ENCODE assay signal across 8 mouse cellular contexts in the genomic region with DNA sequence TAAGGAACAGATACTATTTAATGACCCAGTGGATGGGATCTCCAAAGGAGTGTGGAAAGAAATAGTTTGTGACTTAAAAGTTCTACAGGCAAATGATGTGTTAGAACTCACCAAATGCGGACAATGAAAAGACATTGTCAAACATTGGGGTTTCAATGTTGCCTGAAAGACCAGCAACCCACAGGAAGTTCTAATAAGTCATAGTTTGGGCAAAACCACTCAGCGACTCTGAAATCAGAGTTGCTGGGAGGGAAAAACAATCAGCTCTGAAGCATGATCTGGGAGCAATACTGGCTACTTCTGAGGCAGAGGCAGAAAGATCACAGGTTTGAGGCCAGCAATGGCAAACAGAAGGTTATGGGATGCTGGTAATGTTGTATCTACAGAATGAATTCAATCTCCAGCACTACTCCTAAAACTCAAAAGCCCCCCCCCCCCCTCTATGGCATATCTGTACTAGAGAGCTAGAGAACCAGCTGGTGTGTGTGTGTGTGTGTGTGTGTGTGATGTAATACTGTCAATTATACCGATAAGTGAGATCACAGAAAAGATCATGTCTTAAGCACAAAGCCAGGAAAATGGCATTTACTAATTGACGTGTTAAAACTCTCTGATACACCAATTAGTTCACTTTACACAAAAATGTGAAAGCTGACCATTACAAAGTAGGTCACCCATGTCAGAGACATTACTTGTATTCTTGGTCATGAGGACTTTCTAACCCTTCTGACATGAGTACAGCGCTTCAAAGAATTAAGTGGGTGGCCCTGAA. TPM values are rescaled to one million over a fixed set of nuclear protein-coding genes. Genes with fewer than 3 reads are reported as not detected.
A peak's percentile ranks its signal among the peaks of the same experiment; 100 is the strongest.
DNase-seq lines count a peak whose midpoint lies in the region; ATAC-seq and TF ChIP-seq lines count a peak whose summit lies in the region.

No protein-coding gene starts in this region.

- peak overlapping the region; percentile 74 for H3K9ac ChIP-seq in lung, embryonic 16.5 days (ENCODE audit: low read length)
- peak overlapping the region; percentile 56 for H3K9ac ChIP-seq in hindbrain, postnatal 0 days (replicated peaks; ENCODE audit: low read length)
- H3K9ac ChIP-seq in midbrain, embryonic 16.5 days (ENCODE audit: low read depth, low read length), result peak overlapping the region; percentile 63

- WGBS in lung, embryonic 16.5 days, result 2% methylated on average over 5 of the region's 5 CpGs
- whole genome bisulfite sequencing in hindbrain, postnatal 0 days, result 5% methylated on average over 5 of the region's 5 CpGs
- WGBS in midbrain, embryonic 16.5 days, result 5% methylated on average over 5 of the region's 5 CpGs

- no peak for DNase-seq in lung, adult 18-20 months
- peak; percentile 29 for DNase-seq in hindbrain, postnatal 0 days (ENCODE audit: low spot score)
- DNase-seq in frontal cortex, adult 2 months (ENCODE audit: extremely low spot score in 1 of 2, low spot score in 1 of 2), result no peak
- DNase-seq in layer of hippocampus, adult 9-11 months, result no peak
- DNase-seq in layer of hippocampus, adult 18-20 months (ENCODE audit: low spot score in 2 of 2), result no peak

- no peaks in the 10 kb centered on the region for H3K27me3 ChIP-seq in lung, embryonic 16.5 days (ENCODE audit: control insufficient read depth, insufficient read depth, low read depth, low read length)
- no peaks in the 10 kb centered on the region for H3K27me3 ChIP-seq in hindbrain, postnatal 0 days (ENCODE audit: insufficient read depth, low read length)
- H3K27me3 ChIP-seq in midbrain, embryonic 16.5 days (ENCODE audit: control insufficient read depth, insufficient read depth, low read depth, low read length), result no peaks in the 10 kb centered on the region

- peak overlapping the region; percentile 61 for H3K4me2 ChIP-seq in lung, embryonic 16.5 days (ENCODE audit: low read depth, low read length)
- peak overlapping the region; percentile 64 for H3K4me2 ChIP-seq in hindbrain, postnatal 0 days (ENCODE audit: low read depth, low read length)
- peak overlapping the region; percentile 81 for H3K4me2 ChIP-seq in midbrain, embryonic 16.5 days (ENCODE audit: low read length)

- H3K27ac ChIP-seq in lung, embryonic 16.5 days (ENCODE audit: low read length), result peak overlapping the region; percentile 71
- no peak overlapping the region for H3K27ac ChIP-seq in cortical plate, adult 2 months (ENCODE audit: insufficient read depth, low read length)
- peak overlapping the region; percentile 71; the same call in 1 of the 2 replicates for H3K27ac ChIP-seq in hindbrain, postnatal 0 days
- H3K27ac ChIP-seq in midbrain, embryonic 16.5 days (ENCODE audit: low read length), result peak overlapping the region; percentile 86

- H3K4me3 ChIP-seq in lung, embryonic 16.5 days (ENCODE audit: low read length), result peak overlapping the region; percentile 61
- H3K4me3 ChIP-seq in cortical plate, adult 2 months (ENCODE audit: insufficient read depth, low read length), result peak overlapping the region; percentile 58
- H3K4me3 ChIP-seq in hindbrain, postnatal 0 days (ENCODE audit: low read length), result peak overlapping the region; percentile 46
- peak overlapping the region; percentile 43 for H3K4me3 ChIP-seq in midbrain, embryonic 16.5 days (ENCODE audit: low read depth, low read length)

- peaks cover 10% of the 10 kb centered on the region for H3K4me1 ChIP-seq in lung, embryonic 16.5 days (replicated peaks; ENCODE audit: control insufficient read depth, insufficient read depth, low read length)
- H3K4me1 ChIP-seq in cortical plate, adult 2 months (ENCODE audit: control insufficient read depth, insufficient read depth, low read length), result peaks cover 2% of the 10 kb centered on the region; the same call in 1 of the 2 replicates
- peaks cover 7% of the 10 kb centered on the region; the same call in 1 of the 2 replicates for H3K4me1 ChIP-seq in hindbrain, postnatal 0 days (ENCODE audit: insufficient read depth, low read length)
- H3K4me1 ChIP-seq in midbrain, embryonic 16.5 days (ENCODE audit: control insufficient read depth, insufficient read depth, low read length), result peaks cover 24% of the 10 kb centered on the region

- H3K9me3 ChIP-seq in lung, embryonic 16.5 days (ENCODE audit: control insufficient read depth, low read length), result no peaks in the 10 kb centered on the region
- H3K9me3 ChIP-seq in hindbrain, postnatal 0 days (ENCODE audit: low read length), result no peaks in the 10 kb centered on the region
- no peaks in the 10 kb centered on the region for H3K9me3 ChIP-seq in midbrain, embryonic 16.5 days (replicated peaks; ENCODE audit: control insufficient read depth, low read length, poor library complexity, severe bottlenecking)

- no peak for TF ChIP-seq POLR2A in cortical plate, adult 2 months (IDR thresholded peaks at IDR 0.05; ENCODE audit: extremely low read depth, insufficient read depth, low read length)

- no peak for TF ChIP-seq CTCF in cortical plate, adult 2 months (IDR thresholded peaks at IDR 0.05; ENCODE audit: extremely low read depth, insufficient read depth, low read length)
- no peak for TF ChIP-seq CTCF in hindbrain, postnatal 0 days (IDR thresholded peaks at IDR 0.05; ENCODE audit: low read depth)

- no peaks in the 10 kb centered on the region for H3K36me3 ChIP-seq in lung, embryonic 16.5 days (ENCODE audit: control insufficient read depth, insufficient read depth, low read length)
- no peaks in the 10 kb centered on the region for H3K36me3 ChIP-seq in hindbrain, postnatal 0 days (ENCODE audit: insufficient read depth, low read length)
- H3K36me3 ChIP-seq in midbrain, embryonic 16.5 days (ENCODE audit: control insufficient read depth, insufficient read depth, low read length), result no peaks in the 10 kb centered on the region

- ATAC-seq in lung, embryonic 16.5 days (ENCODE audit: low read depth), result no peak
- no peak for ATAC-seq in hindbrain, postnatal 0 days
- ATAC-seq in midbrain, embryonic 16.5 days, result no peak

RNA-seq across cellular contexts. Expression of gene Hist1h4k, which starts 0.7 kb away (rescaled TPM):
- 2.0 and 5.4 TPM in 2 replicates for polyA plus RNA-seq in lung, embryonic 16.5 days (2015; fragmentation: Nextera tagmentation; extraction: Ambion mirVana)
- polyA plus RNA-seq in cortical plate, adult 2 months (2012; rRNA removed), result 11.0 and 14.4 TPM in 2 replicates
- 380 and 998 TPM in 2 replicates for total RNA-seq in hindbrain, postnatal 0 days (2014; rRNA removed)
- polyA plus RNA-seq in hindbrain, postnatal 0 days (2015; fragmentation: Nextera tagmentation; extraction: Ambion mirVana), result 1.6 and 1.9 TPM in 2 replicates
- 2.7 TPM in 1 of 2 replicates, not detected in the other for polyA plus RNA-seq in midbrain, embryonic 16.5 days (2015; fragmentation: Nextera tagmentation; extraction: Ambion mirVana)
- 12.6 and 16.6 TPM in 2 replicates for polyA plus RNA-seq in frontal cortex, adult 2 months (2012; rRNA removed)
- 100 to 1,000 TPM; 282 to 318 TPM for total RNA-seq in layer of hippocampus, adult 18-20 months (2021)

RNA-seq across cellular contexts. Expression of gene Hist1h2ak, which starts 4.1 kb away (rescaled TPM):
- 31.5 and 35.8 TPM in 2 replicates for polyA plus RNA-seq in lung, embryonic 16.5 days (2015; fragmentation: Nextera tagmentation; extraction: Ambion mirVana)
- polyA plus RNA-seq in cortical plate, adult 2 months (2012; rRNA removed), result 0.70 and 1.7 TPM in 2 replicates
- 429 and 552 TPM in 2 replicates for total RNA-seq in hindbrain, postnatal 0 days (2014; rRNA removed)
- 9.9 and 13.6 TPM in 2 replicates for polyA plus RNA-seq in hindbrain, postnatal 0 days (2015; fragmentation: Nextera tagmentation; extraction: Ambion mirVana)
- polyA plus RNA-seq in midbrain, embryonic 16.5 days (2015; fragmentation: Nextera tagmentation; extraction: Ambion mirVana), result 4.9 and 5.7 TPM in 2 replicates
- 1.1 and 1.7 TPM in 2 replicates for polyA plus RNA-seq in frontal cortex, adult 2 months (2012; rRNA removed)
- 10 to 100 TPM; 11.8 to 15.2 TPM for total RNA-seq in layer of hippocampus, adult 18-20 months (2021)

RNA-seq across cellular contexts. Expression of gene Hist1h2bn, which starts 4.3 kb away (rescaled TPM):
- 5.8 and 7.8 TPM in 2 replicates for polyA plus RNA-seq in lung, embryonic 16.5 days (2015; fragmentation: Nextera tagmentation; extraction: Ambion mirVana)
- 2.0 and 2.7 TPM in 2 replicates for polyA plus RNA-seq in cortical plate, adult 2 months (2012; rRNA removed)
- total RNA-seq in hindbrain, postnatal 0 days (2014; rRNA removed), result 864 and 1,352 TPM in 2 replicates
- polyA plus RNA-seq in hindbrain, postnatal 0 days (2015; fragmentation: Nextera tagmentation; extraction: Ambion mirVana), result 1.1 TPM in 1 of 2 replicates, not detected in the other
- 1.1 TPM in 1 of 2 replicates, not detected in the other for polyA plus RNA-seq in midbrain, embryonic 16.5 days (2015; fragmentation: Nextera tagmentation; extraction: Ambion mirVana)
- 0.82 and 1.9 TPM in 2 replicates for polyA plus RNA-seq in frontal cortex, adult 2 months (2012; rRNA removed)
- total RNA-seq in layer of hippocampus, adult 18-20 months (2021), result 1 to 10 TPM; 2.7 to 6.6 TPM

RNA-seq across cellular contexts. Expression of gene Hist1h4j, which starts 14.7 kb away (rescaled TPM):
- polyA plus RNA-seq in lung, embryonic 16.5 days (2015; fragmentation: Nextera tagmentation; extraction: Ambion mirVana), result 1.3 and 1.4 TPM in 2 replicates
- polyA plus RNA-seq in cortical plate, adult 2 months (2012; rRNA removed), result 2.3 and 2.4 TPM in 2 replicates
- total RNA-seq in hindbrain, postnatal 0 days (2014; rRNA removed), result 1,214 and 1,310 TPM in 2 replicates
- not detected in 2 replicates for polyA plus RNA-seq in hindbrain, postnatal 0 days (2015; fragmentation: Nextera tagmentation; extraction: Ambion mirVana)
- 0.40 and 0.80 TPM in 2 replicates for polyA plus RNA-seq in midbrain, embryonic 16.5 days (2015; fragmentation: Nextera tagmentation; extraction: Ambion mirVana)
- 3.3 and 4.1 TPM in 2 replicates for polyA plus RNA-seq in frontal cortex, adult 2 months (2012; rRNA removed)
- 10 to 100 TPM; 14.8 to 23.1 TPM for total RNA-seq in layer of hippocampus, adult 18-20 months (2021)

RNA-seq across cellular contexts. Expression of gene Hist1h2bm, which starts 27.7 kb away (rescaled TPM):
- polyA plus RNA-seq in lung, embryonic 16.5 days (2015; fragmentation: Nextera tagmentation; extraction: Ambion mirVana), result 4.9 and 5.8 TPM in 2 replicates
- 0.77 TPM in 1 of 2 replicates, not detected in the other for polyA plus RNA-seq in cortical plate, adult 2 months (2012; rRNA removed)
- total RNA-seq in hindbrain, postnatal 0 days (2014; rRNA removed), result 1,597 and 1,943 TPM in 2 replicates
- polyA plus RNA-seq in hindbrain, postnatal 0 days (2015; fragmentation: Nextera tagmentation; extraction: Ambion mirVana), result 1.3 and 1.7 TPM in 2 replicates
- polyA plus RNA-seq in midbrain, embryonic 16.5 days (2015; fragmentation: Nextera tagmentation; extraction: Ambion mirVana), result 1.2 and 1.4 TPM in 2 replicates
- 0.52 and 0.80 TPM in 2 replicates for polyA plus RNA-seq in frontal cortex, adult 2 months (2012; rRNA removed)
- 1 to 10 TPM; 2.9 to 3.3 TPM for total RNA-seq in layer of hippocampus, adult 18-20 months (2021)
